Mouse (Mus musculus) liver, embryonic 16.5 days (tissue): ENCODE measurements around the gene Cct3. TPM values are rescaled to one million over a fixed set of nuclear protein-coding genes. Genes with fewer than 3 reads are reported as not detected.

Experiments used
- ATAC-seq: fragments of 200-750 bp; cut with Nextera tagmentation; 2 replicates; pipeline ENCODE4 v1.8.0; 2017; ENCODE audit warnings: low read depth, mild to moderate bottlenecking, moderate number of reproducible peaks, moderate library complexity
- H3K27ac ChIP-seq: fragments of 300-500 bp; sonication (generic); 2 replicates; pipeline ENCODE4 v1.5.1; 2014; ENCODE audit warnings: mild to moderate bottlenecking, low read length
- H3K27me3 ChIP-seq: fragments of 300-500 bp; sonication (generic); 2 replicates; pipeline ENCODE4 v1.6.1; 2014; ENCODE audit warnings: low read depth, low read length, mixed read lengths; ENCODE audit not compliant: control insufficient read depth, insufficient read depth
- H3K36me3 ChIP-seq: fragments of 300-500 bp; sonication (generic); 2 replicates; pipeline ENCODE4 v1.6.1; 2014; ENCODE audit warnings: mild to moderate bottlenecking; ENCODE audit not compliant: control insufficient read depth, insufficient read depth
- H3K4me1 ChIP-seq: fragments of 300-500 bp; sonication (generic); 2 replicates; pipeline ENCODE4 v1.6.1; 2014; ENCODE audit warnings: low read depth, low read length, mixed read lengths; ENCODE audit not compliant: control insufficient read depth
- H3K4me2 ChIP-seq: fragments of 300-500 bp; sonication (generic); 2 replicates; pipeline ENCODE4 v1.6.1; 2014; ENCODE audit warnings: low read depth, low read length, mixed read lengths
- H3K4me3 ChIP-seq: fragments of 300-500 bp; sonication (generic); 2 replicates; pipeline ENCODE4 v1.5.1; 2014; ENCODE audit warnings: low read depth, mild to moderate bottlenecking, low read length
- H3K9ac ChIP-seq: fragments of 300-500 bp; sonication (generic); 2 replicates; pipeline ENCODE4 v1.6.1; 2014; ENCODE audit warnings: low read depth, low read length
- H3K9me3 ChIP-seq: fragments of 300-500 bp; sonication (generic); replicated peaks from 2 replicates; pipeline ENCODE4 v1.6.1; 2016; ENCODE audit warnings: low read length; ENCODE audit not compliant: control insufficient read depth
- WGBS: fragments of 180-500 bp; shearing (Covaris S2); extraction: QIAGEN DNeasy Blood & Tissue Kit; methylation state at CpG from one replicate; pipeline ENCODE4 v1.1.7; 2014; ENCODE audit not compliant: insufficient replicate concordance; 5-methylcytosine and 5-hydroxymethylcytosine counted together
- polyA plus RNA-seq: library from polyadenylated mRNA; unstranded; fragments of >200 nt; fragmentation: Nextera tagmentation; extraction: Ambion mirVana; gene quantifications from 2 replicates; pipeline ENCODE4 v1.2.1, GENCODE M21; 2015

Gene Cct3
- polyA plus RNA-seq, 1 experiment from 2014 or later, result 213 TPM

DNA sequence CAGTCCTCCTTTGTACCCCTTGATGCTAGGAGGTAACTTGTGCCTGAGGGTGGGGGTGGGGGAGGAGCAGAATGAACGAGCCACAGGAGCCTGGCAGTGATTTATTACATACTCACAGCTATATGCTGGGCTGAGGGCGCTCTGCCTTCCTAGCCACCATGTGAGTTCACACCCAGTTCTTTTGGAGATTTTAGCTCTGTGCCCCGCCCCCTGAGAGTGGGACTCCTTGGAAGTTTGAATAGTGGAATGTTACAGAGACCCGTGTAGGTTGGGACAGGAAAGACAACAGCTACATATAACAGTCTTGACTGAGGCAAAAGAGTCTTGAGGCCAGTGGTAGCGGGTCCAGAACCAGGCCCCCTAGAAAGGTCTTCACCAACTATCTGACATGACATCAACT is 32.0 kb downstream of the Cct3 start:
- Histone ChIP-seq H3K9me3 (no peaks in the 10 kb centered on the region), H3K27me3 (no peaks in the 10 kb centered on the region), H3K9ac (no peak overlapping the region), H3K4me1 (peaks cover 16% of the 10 kb centered on the region), H3K27ac (no peak overlapping the region), H3K4me3 (no peak overlapping the region), H3K36me3 (no peaks in the 10 kb centered on the region), H3K4me2 (no peak overlapping the region)
- 64% methylated on average over 5 of the region's 5 CpGs for WGBS
- no peak for ATAC-seq

- 13% methylated on average over 2 of the region's 2 CpGs for WGBS
- ATAC-seq, result no peak
Observed at GRCm38 (mm10) chr3:88331282-88331681, 34.4 kb downstream of the Cct3 start.

DNA sequence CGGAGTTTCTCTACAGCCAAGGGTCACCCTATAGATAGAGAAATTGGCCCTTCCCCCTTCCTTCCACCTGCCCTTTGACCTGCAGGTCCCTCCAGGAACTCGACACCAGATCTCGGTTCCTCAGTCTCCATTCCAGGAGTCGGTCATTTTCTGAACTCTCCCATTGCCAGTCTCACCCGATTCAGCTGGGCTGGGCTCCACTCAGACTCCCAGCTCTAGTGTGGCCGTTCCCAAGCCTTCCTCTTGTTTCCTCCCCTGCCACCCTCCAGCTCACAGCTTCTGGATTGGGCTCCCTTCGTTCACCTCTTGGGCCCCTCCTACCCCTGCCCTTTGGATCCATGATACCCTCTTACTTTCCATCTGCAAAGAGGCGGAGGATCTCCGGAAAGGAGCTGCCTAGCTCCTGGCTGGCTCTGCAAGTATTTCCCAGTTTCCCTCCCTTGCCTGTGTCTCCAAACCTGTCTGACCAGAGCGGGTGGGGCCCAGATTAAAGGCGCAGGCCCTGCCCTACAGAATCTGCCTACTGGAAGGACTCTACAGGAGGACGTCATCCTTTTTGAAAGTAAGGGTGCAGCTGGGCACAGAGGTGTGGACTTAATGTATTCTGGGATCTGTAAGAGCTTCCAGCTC is 37.2 kb downstream of the Cct3 start:
- H3K27ac ChIP-seq, result peak overlapping the region; percentile 89
- H3K4me3 ChIP-seq, result peak overlapping the region; percentile 87
- H3K36me3 ChIP-seq, result no peaks in the 10 kb centered on the region
- H3K27me3 ChIP-seq, result no peaks in the 10 kb centered on the region
- 54% methylated on average over 12 of the region's 12 CpGs for WGBS
- peaks cover 38% of the 10 kb centered on the region for H3K4me1 ChIP-seq
- ATAC-seq, result no peak
- H3K9me3 ChIP-seq, result no peaks in the 10 kb centered on the region
- H3K4me2 ChIP-seq, result peak overlapping the region; percentile 86
- peak overlapping the region; percentile 93; the same call in 1 of the 2 replicates for H3K9ac ChIP-seq

More at GRCm38 (mm10) chr3:88331282-88331681, 34.4 kb downstream of the Cct3 start:
- H3K4me1 ChIP-seq, result peaks cover 19% of the 10 kb centered on the region
- no peaks in the 10 kb centered on the region for H3K9me3 ChIP-seq
- no peaks in the 10 kb centered on the region for H3K27me3 ChIP-seq
- no peak overlapping the region for H3K4me3 ChIP-seq
- no peaks in the 10 kb centered on the region for H3K36me3 ChIP-seq
- no peak overlapping the region for H3K4me2 ChIP-seq
- no peak overlapping the region for H3K9ac ChIP-seq
- H3K27ac ChIP-seq, result no peak overlapping the region

- H3K4me1 ChIP-seq, result peaks cover 40% of the 10 kb centered on the region
- no peak for ATAC-seq
Observed at GRCm38 (mm10) chr3:88334902-88335435, 38.1 kb downstream of the Cct3 start.

GRCm38 (mm10) chr3:88335436-88336053 is 38.6 kb downstream of the Cct3 start:
- Histone ChIP-seq H3K36me3 (no peaks in the 10 kb centered on the region), H3K9ac (peak overlapping the region; percentile 93), H3K9me3 (no peaks in the 10 kb centered on the region), H3K4me1 (peaks cover 41% of the 10 kb centered on the region), H3K27ac (peak overlapping the region; percentile 89), H3K4me2 (peak overlapping the region; percentile 86), H3K4me3 (peak overlapping the region; percentile 87), H3K27me3 (no peaks in the 10 kb centered on the region)
- whole genome bisulfite sequencing, result under 1% methylated on average over 27 of the region's 27 CpGs
- peak; percentile 23; the same call in 1 of the 2 replicates for ATAC-seq

More at GRCm38 (mm10) chr3:88334902-88335435, 38.1 kb downstream of the Cct3 start:
- Histone ChIP-seq H3K36me3 (no peaks in the 10 kb centered on the region), H3K27ac (peak overlapping the region; percentile 89), H3K9me3 (no peaks in the 10 kb centered on the region), H3K4me3 (peak overlapping the region; percentile 87), H3K27me3 (no peaks in the 10 kb centered on the region), H3K4me2 (peak overlapping the region; percentile 86), H3K9ac (peak overlapping the region; percentile 93)
- 27% methylated on average over 3 of the region's 3 CpGs for WGBS

GRCm38 (mm10) chr3:88336058-88337013 is 39.4 kb downstream of the Cct3 start, which contains the start of the genes Tmem79 and Smg5:
Tmem79 (minus strand) TSS chr3:88336148.
Smg5 (plus strand) TSS chr3:88336260.
- H3K9me3 ChIP-seq, result no peaks in the 10 kb centered on the region

DNA sequence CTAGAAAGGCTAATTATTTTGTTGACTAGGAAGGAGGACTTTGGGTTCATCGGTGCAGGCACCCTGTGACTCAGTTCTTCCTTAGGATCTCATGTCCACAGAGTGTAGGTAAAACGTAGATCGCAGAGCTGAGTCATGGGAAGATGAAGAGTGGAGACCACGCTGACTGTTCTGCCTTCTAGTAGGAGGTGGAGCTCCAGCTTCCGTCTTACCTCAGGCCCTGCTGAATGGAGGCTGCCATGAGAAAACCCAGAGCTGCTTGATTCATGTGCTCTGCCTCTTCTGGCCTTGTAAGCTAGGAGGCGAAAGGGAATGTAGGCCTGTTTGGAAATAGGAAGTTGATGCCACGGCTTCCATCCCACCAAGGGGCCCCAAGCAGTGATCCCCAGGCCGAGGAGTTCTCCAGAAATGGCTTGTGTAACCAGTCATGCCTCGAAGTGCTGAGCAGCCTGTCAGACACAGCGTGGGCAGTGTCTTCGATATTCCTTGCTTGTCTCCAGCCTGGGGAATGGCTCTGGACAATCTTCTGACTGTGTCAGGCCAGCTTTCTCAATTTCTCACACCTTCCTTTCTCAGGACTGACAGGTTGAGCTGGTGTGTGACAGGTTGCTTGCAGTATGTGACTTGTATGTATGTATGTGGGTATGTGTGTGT is 40.6 kb downstream of the Cct3 start:
- Histone ChIP-seq H3K27ac (peak overlapping the region; percentile 89), H3K36me3 (peaks cover 4% of the 10 kb centered on the region), H3K4me3 (peak overlapping the region; percentile 87), H3K9ac (peak overlapping the region; percentile 93), H3K27me3 (no peaks in the 10 kb centered on the region), H3K4me1 (peaks cover 45% of the 10 kb centered on the region), H3K4me2 (peak overlapping the region; percentile 86), H3K9me3 (no peaks in the 10 kb centered on the region)
- ATAC-seq, result peak; percentile 43
- 20% methylated on average over 11 of the region's 11 CpGs for WGBS

More at GRCm38 (mm10) chr3:88336058-88337013, 39.4 kb downstream of the Cct3 start, which contains the start of the genes Tmem79 and Smg5:
- Histone ChIP-seq H3K36me3 (no peaks in the 10 kb centered on the region), H3K27ac (peak within 1 kb of the TSS; percentile 89), H3K27me3 (no peaks in the 10 kb centered on the region), H3K4me3 (peak within 1 kb of the TSS; percentile 87), H3K9ac (peak within 1 kb of the TSS; percentile 93), H3K4me2 (peak within 1 kb of the TSS; percentile 86), H3K4me1 (peaks cover 45% of the 10 kb centered on the region)
- under 1% methylated on average over 52 of the region's 66 CpGs for WGBS
- peak; percentile 88 for ATAC-seq

DNA sequence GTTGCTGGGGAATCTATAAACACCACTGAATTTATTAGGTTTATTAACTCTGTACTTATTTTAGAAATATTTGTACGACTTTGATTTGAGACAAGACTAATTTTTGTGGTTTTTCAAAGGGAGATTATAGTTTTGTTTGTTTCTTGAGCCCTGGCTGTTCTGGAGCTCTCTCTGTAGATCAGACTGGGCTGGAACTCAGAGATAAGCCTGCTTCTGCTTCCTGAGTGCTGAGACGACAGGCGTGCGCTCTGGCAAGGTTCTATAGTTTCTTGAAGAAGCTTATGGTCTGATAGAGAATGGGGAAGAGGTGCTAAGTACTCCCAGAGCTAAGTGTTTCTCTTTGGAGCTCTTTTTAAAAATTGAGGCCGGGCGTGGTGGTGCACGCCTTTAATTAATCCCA is 41.4 kb downstream of the Cct3 start:
- peak overlapping the region; percentile 48 for H3K9ac ChIP-seq
- peak; percentile 42 for ATAC-seq
- H3K27me3 ChIP-seq, result no peaks in the 10 kb centered on the region
- H3K36me3 ChIP-seq, result peaks cover 12% of the 10 kb centered on the region
- H3K4me3 ChIP-seq, result peak overlapping the region; percentile 27
- peak overlapping the region; percentile 86 for H3K4me2 ChIP-seq
- H3K4me1 ChIP-seq, result peaks cover 45% of the 10 kb centered on the region
- no peaks in the 10 kb centered on the region for H3K9me3 ChIP-seq
- H3K27ac ChIP-seq, result peak overlapping the region; percentile 79
- WGBS, result 22% methylated on average over 7 of the region's 7 CpGs
